Mouse (Mus musculus) liver, postnatal 0 days (tissue): ENCODE measurements at regions not wholly inside any gene's neighbourhood (a gene's known extent, or its start where the extent isn't known, plus 50 kb on each side); places are given as distances from the start of the nearest gene placed in this dataset.

ENCODE experiments used
- ATAC-seq: fragments of 200-750 bp; cut with Nextera tagmentation; 2 replicates; pipeline ENCODE4 v1.8.0; 2017; ENCODE audit warnings: mild to moderate bottlenecking, moderate library complexity
- DNase-seq: peaks from one replicate; pipeline ENCODE4 v3.0.0-alpha.2; 2016
- H3K27ac ChIP-seq: fragments of 300-500 bp; sonication (generic); 2 replicates; pipeline ENCODE4 v1.5.1; 2014; ENCODE audit warnings: antibody characterized with exemption, moderate library complexity, mild to moderate bottlenecking, low read depth
- H3K27me3 ChIP-seq: fragments of 300-500 bp; sonication (generic); 2 replicates; pipeline ENCODE4 v1.6.1; 2014; ENCODE audit warnings: low read length, control low read depth, mixed read lengths; ENCODE audit not compliant: insufficient read depth
- H3K36me3 ChIP-seq: fragments of 300-500 bp; sonication (generic); replicated peaks from 2 replicates; pipeline ENCODE4 v1.6.1; 2014; ENCODE audit warnings: mild to moderate bottlenecking, control low read depth, low read length, moderate library complexity, mixed read lengths; ENCODE audit not compliant: insufficient read depth
- H3K4me1 ChIP-seq: fragments of 300-500 bp; sonication (generic); 2 replicates; pipeline ENCODE4 v1.6.1; 2014; ENCODE audit warnings: antibody characterized with exemption, mild to moderate bottlenecking, control low read depth; ENCODE audit not compliant: insufficient read depth
- H3K4me2 ChIP-seq: fragments of 300-500 bp; sonication (generic); 2 replicates; pipeline ENCODE4 v1.6.1; 2014; ENCODE audit warnings: low read depth, mild to moderate bottlenecking, low read length, moderate library complexity, mixed read lengths
- H3K4me3 ChIP-seq: fragments of 300-500 bp; sonication (generic); 2 replicates; pipeline ENCODE4 v1.5.1; 2014; ENCODE audit warnings: low read depth, low read length
- H3K9ac ChIP-seq: fragments of 300-500 bp; sonication (generic); replicated peaks from 2 replicates; pipeline ENCODE4 v1.6.1; 2014; ENCODE audit warnings: mild to moderate bottlenecking, moderate library complexity
- H3K9me3 ChIP-seq: fragments of 300-500 bp; sonication (generic); 2 replicates; pipeline ENCODE4 v1.6.1; 2016; ENCODE audit warnings: mild to moderate bottlenecking, control low read depth, low read length, mixed read lengths
- CTCF ChIP-seq: sonication (generic); IDR thresholded peaks from 2 replicates; pipeline ENCODE4 v1.5.1; 2016; ENCODE audit warnings: antibody characterized with exemption, low read depth
- EP300 ChIP-seq: IDR thresholded peaks from 2 replicates; pipeline ENCODE4 v1.6.1; 2016; ENCODE audit warnings: antibody characterized with exemption, low read depth, mild to moderate bottlenecking
- WGBS: fragments of 180-500 bp; shearing (Covaris S2); extraction: QIAGEN DNeasy Blood & Tissue Kit; methylation state at CpG from one replicate; pipeline ENCODE4 v1.1.7; 2014; ENCODE audit not compliant: insufficient replicate concordance; 5-methylcytosine and 5-hydroxymethylcytosine counted together

GRCm38 (mm10) chr3:8123141-8123540 is 1486.7 kb downstream of the Zfp704 start:
- Histone ChIP-seq H3K4me3 (no peak overlapping the region), H3K27ac (no peak overlapping the region), H3K9me3 (no peaks in the 10 kb centered on the region), H3K27me3 (no peaks in the 10 kb centered on the region), H3K4me2 (no peak overlapping the region), H3K36me3 (no peaks in the 10 kb centered on the region), H3K4me1 (no peaks in the 10 kb centered on the region), H3K9ac (no peak overlapping the region)
- DNase-seq (no peak), ATAC-seq (no peak)
- no peak for TF ChIP-seq EP300
- no peak for TF ChIP-seq CTCF
- 43% methylated on average over 3 of the region's 3 CpGs for WGBS

GRCm38 (mm10) chr3:8098291-8098690 is 1478.0 kb upstream of the 1700008P02Rik start:
- Histone ChIP-seq H3K4me3 (no peak overlapping the region), H3K36me3 (no peaks in the 10 kb centered on the region), H3K4me2 (no peak overlapping the region), H3K27me3 (no peaks in the 10 kb centered on the region), H3K9me3 (no peaks in the 10 kb centered on the region), H3K27ac (no peak overlapping the region), H3K4me1 (no peaks in the 10 kb centered on the region), H3K9ac (no peak overlapping the region)
- DNase-seq, result no peak
- TF ChIP-seq CTCF (no peak), EP300 (no peak)
- 63% methylated on average over 1 of the region's 1 CpGs for WGBS
- ATAC-seq, result no peak

- H3K27ac ChIP-seq, result no peak overlapping the region
Observed at GRCm38 (mm10) chr3:8084749-8085148, 1464.5 kb upstream of the 1700008P02Rik start.

GRCm38 (mm10) chr3:8053711-8054110 is 1433.5 kb upstream of the 1700008P02Rik start:
- no peak overlapping the region for H3K27ac ChIP-seq
- TF ChIP-seq EP300 (no peak), CTCF (no peak)
- H3K4me3 ChIP-seq, result no peak overlapping the region
- DNase-seq, result no peak
- no peak overlapping the region for H3K9ac ChIP-seq
- H3K4me2 ChIP-seq, result no peak overlapping the region
- ATAC-seq, result no peak
- no peaks in the 10 kb centered on the region for H3K27me3 ChIP-seq
- H3K4me1 ChIP-seq, result no peaks in the 10 kb centered on the region
- no peaks in the 10 kb centered on the region for H3K36me3 ChIP-seq
- no peaks in the 10 kb centered on the region for H3K9me3 ChIP-seq

More at GRCm38 (mm10) chr3:8084749-8085148, 1464.5 kb upstream of the 1700008P02Rik start:
- Histone ChIP-seq H3K4me2 (no peak overlapping the region), H3K9ac (no peak overlapping the region), H3K4me3 (no peak overlapping the region), H3K9me3 (no peaks in the 10 kb centered on the region), H3K27me3 (no peaks in the 10 kb centered on the region), H3K36me3 (no peaks in the 10 kb centered on the region), H3K4me1 (no peaks in the 10 kb centered on the region)
- 47% methylated on average over 2 of the region's 2 CpGs for WGBS
- ATAC-seq (no peak), DNase-seq (no peak)
- no peak for TF ChIP-seq EP300
- TF ChIP-seq CTCF, result no peak

- 80% methylated on average over 4 of the region's 4 CpGs for WGBS
- Histone ChIP-seq H3K9me3 (no peaks in the 10 kb centered on the region), H3K27me3 (no peaks in the 10 kb centered on the region), H3K27ac (no peak overlapping the region), H3K4me1 (no peaks in the 10 kb centered on the region), H3K4me2 (no peak overlapping the region), H3K9ac (no peak overlapping the region), H3K4me3 (no peak overlapping the region), H3K36me3 (no peaks in the 10 kb centered on the region)
- no peak for TF ChIP-seq EP300
- no peak for TF ChIP-seq CTCF
- DNase-seq (no peak), ATAC-seq (no peak)
Observed at GRCm38 (mm10) chr3:8051167-8051566, 1430.9 kb upstream of the 1700008P02Rik start.

- TF ChIP-seq CTCF, result no peak
- no peak for TF ChIP-seq EP300
- 53% methylated on average over 1 of the region's 1 CpGs for WGBS
- ATAC-seq (no peak), DNase-seq (no peak)
- Histone ChIP-seq H3K36me3 (no peaks in the 10 kb centered on the region), H3K9me3 (no peaks in the 10 kb centered on the region), H3K27me3 (no peaks in the 10 kb centered on the region), H3K4me3 (no peak overlapping the region), H3K4me1 (no peaks in the 10 kb centered on the region), H3K4me2 (no peak overlapping the region), H3K9ac (no peak overlapping the region), H3K27ac (no peak overlapping the region)
Observed at GRCm38 (mm10) chr3:8049706-8050105, 1429.5 kb upstream of the 1700008P02Rik start.

- Histone ChIP-seq H3K4me2 (no peak overlapping the region), H3K9ac (no peak overlapping the region), H3K27ac (no peak overlapping the region), H3K9me3 (no peaks in the 10 kb centered on the region), H3K4me3 (no peak overlapping the region), H3K4me1 (no peaks in the 10 kb centered on the region), H3K27me3 (no peaks in the 10 kb centered on the region), H3K36me3 (no peaks in the 10 kb centered on the region)
- no peak for DNase-seq
- ATAC-seq, result no peak
- TF ChIP-seq EP300 (no peak), CTCF (no peak)
- WGBS, result 45% methylated on average over 3 of the region's 3 CpGs
Observed at GRCm38 (mm10) chr3:8046348-8046747, 1426.1 kb upstream of the 1700008P02Rik start.
